Mouse (Mus musculus) kidney, adult 2 months (tissue): Measurements from ENCODE around the gene Rps3a1.

Experiments used
- CTCF ChIP-seq: fragments of 200-500 bp; conservative IDR thresholded peaks from 2 replicates; pipeline ENCODE4 v1.5.1; 2011; ENCODE audit warnings: low read depth, mild to moderate bottlenecking, control low read depth, low read length, moderate library complexity, mixed read lengths; ENCODE audit not compliant: insufficient read depth, insufficient read length
- POLR2A ChIP-seq: fragments of 200-500 bp; IDR thresholded peaks from one replicate; pipeline ENCODE4 v1.6.1; 2011; ENCODE audit warnings: low read depth, low read length, control low read depth

GRCm38 (mm10) chr3:86141886-86142262, 628 bp downstream of the Rps3a1 start:
- TF ChIP-seq CTCF: no peak
- no peak for TF ChIP-seq POLR2A
